Mouse (Mus musculus) CH12.LX (cell line): ENCODE results near the gene Gm28710.

ENCODE experiments used
- CTCF ChIP-seq, 2 experiments: IDR thresholded peaks in 1 of 2; conservative IDR thresholded peaks in 1 of 2; 2 replicates each; pipeline ENCODE4 v1.5.1; 2011 to 2012; ENCODE audit warnings: low read depth in 2 of 2, low read length in 2 of 2, improper control_type of control experiment in 1 of 2, inconsistent platforms in 1 of 2, mild to moderate bottlenecking in 1 of 2, moderate library complexity in 1 of 2
- KAT2A ChIP-seq: IDR thresholded peaks from 2 replicates; pipeline ENCODE4 v1.6.1; 2012; ENCODE audit warnings: low read length, improper control_type of control experiment, inconsistent platforms; ENCODE audit not compliant: insufficient replicate concordance
- POLR2A ChIP-seq: IDR thresholded peaks from 2 replicates; pipeline ENCODE4 v1.6.1; 2011; ENCODE audit warnings: low read depth, mild to moderate bottlenecking, improper control_type of control experiment, low read length

DNA sequence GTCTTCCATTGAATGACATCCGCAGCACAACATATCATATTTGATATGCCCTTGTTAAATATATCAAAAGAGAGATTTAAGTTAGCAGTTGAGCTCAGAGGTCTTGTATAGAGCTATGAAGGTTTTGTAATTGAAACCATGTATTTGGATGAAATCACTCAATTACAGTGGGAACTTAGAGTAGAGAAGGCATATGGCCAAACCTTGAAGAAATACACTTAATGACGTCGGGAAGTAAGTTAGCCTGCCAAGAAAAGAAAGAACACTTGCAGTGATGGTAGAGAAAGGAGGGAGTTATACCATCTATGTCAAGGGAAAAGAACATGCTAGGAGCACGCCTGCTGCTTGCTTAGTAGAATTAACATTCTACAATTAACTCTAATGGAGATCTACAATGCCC lies 11.1 kb downstream of the Gm28710 start:
- TF ChIP-seq POLR2A (no peak), CTCF (conservative IDR thresholded peaks at IDR 0.05 in 1 of 2, IDR thresholded peaks at IDR 0.05 in 1 of 2; ENCODE audit: low read depth in 2 of 2, low read length in 2 of 2) (no peak), KAT2A (no peak)
